Mouse (Mus musculus) large intestine, adult 2 months (tissue): ENCODE measurements around the gene Dlg1. TPM values are rescaled to one million over a fixed set of nuclear protein-coding genes. Genes with fewer than 3 reads are reported as not detected.
A peak's percentile ranks its signal among the peaks of the same experiment; 100 is the strongest.

Experiments
- DNase-seq: peaks from one replicate; pipeline ENCODE4 v3.0.0-alpha.2; 2012; ENCODE audit warnings: low read depth, low spot score
- WGBS: fragments of 180-500 bp; shearing (Covaris S2); methylation state at CpG from one replicate; pipeline ENCODE4 v1.1.7; 2018; 5-methylcytosine and 5-hydroxymethylcytosine counted together
- polyA plus RNA-seq: library from polyadenylated mRNA; depleted of rRNA; stranded (reverse); fragments of >200 nt; gene quantifications from 2 replicates; pipeline ENCODE4 v1.2.3, GENCODE M21; 2012; rRNA removed

Gene Dlg1
- polyA plus RNA-seq, 1 experiment: 11.2 TPM

DNA sequence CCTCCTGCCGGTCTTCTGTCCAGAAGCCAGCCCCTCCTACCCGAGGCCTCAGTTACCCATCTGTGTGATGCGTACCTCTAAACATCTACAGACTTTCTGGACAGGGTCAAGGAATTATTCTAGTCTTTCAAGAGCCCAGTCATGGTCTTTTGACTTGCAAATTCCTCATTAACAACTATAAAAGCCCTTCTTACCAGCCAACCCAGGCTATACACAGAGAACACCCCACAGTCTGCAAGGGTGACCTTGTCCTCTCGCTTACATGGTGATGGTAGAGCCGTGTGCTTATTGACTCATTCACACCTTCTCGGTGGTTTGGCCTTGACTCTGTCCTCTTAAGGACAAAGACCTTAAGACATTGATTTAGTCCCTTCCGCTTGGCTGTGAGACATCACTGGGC, 227.7 kb downstream of the Dlg1 start:
- no peak for DNase-seq
- 66% methylated on average over 7 of the region's 7 CpGs for WGBS

DNA sequence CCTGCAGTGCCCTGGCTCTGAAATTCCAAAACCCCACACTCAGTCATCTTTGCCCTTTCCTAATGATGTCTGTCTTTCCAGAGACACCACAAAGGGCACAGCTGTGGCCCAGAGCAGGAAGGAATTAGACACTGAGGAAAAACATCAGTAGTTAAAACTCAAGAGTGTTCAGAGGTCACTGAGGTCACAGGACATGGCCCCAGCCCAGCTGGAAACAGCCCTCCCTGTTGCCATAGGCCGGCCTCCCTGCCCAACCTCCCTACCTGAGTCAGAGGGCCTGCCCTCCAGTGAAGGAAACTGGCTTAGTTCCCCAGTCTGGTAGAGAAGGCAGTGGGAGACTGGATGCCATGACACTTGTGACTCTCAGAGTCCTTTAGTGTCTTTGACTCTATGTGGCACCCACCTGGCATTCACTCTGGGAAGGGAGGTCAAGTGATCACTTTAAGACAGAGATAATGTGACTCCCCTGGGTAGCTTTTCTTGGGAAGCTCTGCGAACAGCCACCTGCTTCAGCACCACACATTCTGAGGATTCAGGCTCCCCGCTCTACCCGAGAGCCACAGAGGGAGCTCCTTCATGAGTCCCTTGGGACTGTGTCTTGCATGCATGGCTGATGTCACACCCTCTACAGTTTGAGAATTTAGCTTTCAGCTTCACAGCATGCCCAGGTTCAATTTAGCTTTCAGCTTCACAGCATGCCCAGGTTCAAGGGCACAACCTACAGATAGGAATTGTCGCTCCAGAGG, 230.3 kb downstream of the Dlg1 start:
- DNase-seq: no peak
- WGBS: 75% methylated on average over 5 of the region's 5 CpGs

GRCm38 (mm10) chr16:31896971-31897774, 233.9 kb downstream of the Dlg1 start:
- no peak for DNase-seq
- 20% methylated on average over 29 of the region's 29 CpGs for WGBS

- WGBS: 85% methylated on average over 18 of the region's 18 CpGs
- DNase-seq: no peak
These were observed 235.5 kb downstream of the Dlg1 start for GRCm38 (mm10) chr16:31898546-31899326.

DNA sequence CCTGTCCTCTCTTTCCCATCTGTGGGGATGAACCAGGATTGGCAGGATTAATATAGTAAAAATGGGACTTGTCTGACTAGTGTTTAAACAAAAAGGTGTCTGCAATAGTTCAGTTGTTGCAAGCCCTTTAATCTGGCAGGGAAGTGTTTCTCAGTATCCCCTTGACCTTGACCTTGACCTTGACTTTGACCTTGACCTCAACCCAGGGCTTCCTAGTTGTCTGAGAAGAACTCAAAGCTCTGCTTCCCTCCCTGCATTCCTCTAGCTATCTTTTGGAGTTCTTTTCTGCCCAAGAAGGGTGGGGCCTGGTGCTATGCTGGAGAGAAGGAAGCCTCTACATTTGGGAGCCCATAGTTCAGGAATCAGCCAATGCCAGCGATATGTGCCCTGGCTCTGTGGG, 238.6 kb downstream of the Dlg1 start:
- 82% methylated on average over 1 of the region's 1 CpGs for WGBS
- no peak for DNase-seq

- WGBS: 86% methylated on average over 8 of the region's 8 CpGs
- DNase-seq: no peak
These were observed 240.0 kb downstream of the Dlg1 start for GRCm38 (mm10) chr16:31903239-31903638.

GRCm38 (mm10) chr16:31905331-31905730, 242.1 kb downstream of the Dlg1 start:
- DNase-seq: no peak
- 68% methylated on average over 4 of the region's 4 CpGs for WGBS

DNA sequence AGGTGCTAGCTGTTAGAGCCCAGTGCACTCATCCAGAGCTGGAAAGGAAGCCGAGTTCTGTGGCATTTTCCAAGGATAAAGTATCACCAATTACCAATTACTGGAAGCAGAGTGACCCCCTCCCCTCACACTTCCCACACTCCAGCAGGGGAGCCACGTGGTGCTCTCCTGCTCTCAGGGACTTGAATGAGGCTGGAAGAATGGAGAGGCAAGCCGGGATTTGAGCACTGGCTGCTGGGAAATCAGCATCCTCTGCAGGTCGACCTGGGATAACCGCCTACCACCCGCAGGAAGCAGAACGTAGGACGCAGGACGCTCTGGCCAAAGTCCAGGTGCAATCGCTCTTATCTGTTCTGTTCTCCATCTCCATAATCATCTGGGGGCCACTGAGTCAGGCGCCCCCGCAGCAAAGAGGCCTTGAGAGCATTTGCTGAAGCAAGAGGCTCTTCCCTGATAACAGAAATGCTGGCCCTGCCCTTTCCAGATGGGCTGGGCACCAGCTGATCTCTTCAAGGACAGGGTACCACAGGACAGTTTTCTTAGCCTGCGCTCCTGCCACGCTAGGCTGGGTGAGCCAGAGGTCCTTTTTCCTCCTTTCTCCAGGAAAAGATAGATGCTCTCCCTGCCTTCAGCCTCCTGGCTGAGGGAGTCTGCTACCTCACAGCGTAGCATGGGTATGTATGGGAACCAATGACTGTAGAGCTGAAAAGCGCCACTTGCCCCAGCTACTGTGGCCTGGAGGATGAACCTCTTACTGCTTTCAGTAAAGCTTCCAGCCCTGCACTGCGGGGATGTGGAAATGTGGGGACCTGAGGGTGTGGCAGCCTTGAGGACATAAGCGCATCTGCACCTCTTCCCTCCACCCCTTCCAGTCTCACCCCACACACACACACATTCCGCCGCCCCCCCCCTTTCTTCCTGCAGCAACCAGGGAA, 242.9 kb downstream of the Dlg1 start:
- DNase-seq: no peak
- 17% methylated on average over 19 of the region's 20 CpGs for WGBS

- WGBS: 5% methylated on average over 9 of the region's 9 CpGs
- DNase-seq: no peak
These were observed 243.7 kb downstream of the Dlg1 start for GRCm38 (mm10) chr16:31906896-31907295.

DNA sequence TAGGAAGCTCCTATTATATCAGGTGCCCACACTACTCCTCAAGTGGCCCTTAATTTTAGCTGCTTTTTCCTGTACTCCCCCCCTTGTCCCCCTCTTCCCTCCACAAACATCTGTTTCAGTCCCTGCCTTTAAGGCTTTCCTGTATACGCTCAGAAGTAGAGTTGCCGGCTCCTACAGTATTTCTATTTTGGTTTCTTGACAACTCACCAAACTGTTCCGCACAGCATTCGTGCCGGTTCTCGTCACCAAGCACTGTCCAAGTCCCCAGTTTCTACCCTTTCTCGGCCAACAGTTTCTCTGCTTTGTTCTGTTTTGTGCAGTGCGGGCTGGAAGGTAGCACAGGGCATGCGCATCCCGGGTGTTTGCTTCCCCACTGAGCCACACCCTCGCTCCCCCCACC, 245.7 kb downstream of the Dlg1 start:
- no peak for DNase-seq
- 59% methylated on average over 11 of the region's 11 CpGs for WGBS

DNA sequence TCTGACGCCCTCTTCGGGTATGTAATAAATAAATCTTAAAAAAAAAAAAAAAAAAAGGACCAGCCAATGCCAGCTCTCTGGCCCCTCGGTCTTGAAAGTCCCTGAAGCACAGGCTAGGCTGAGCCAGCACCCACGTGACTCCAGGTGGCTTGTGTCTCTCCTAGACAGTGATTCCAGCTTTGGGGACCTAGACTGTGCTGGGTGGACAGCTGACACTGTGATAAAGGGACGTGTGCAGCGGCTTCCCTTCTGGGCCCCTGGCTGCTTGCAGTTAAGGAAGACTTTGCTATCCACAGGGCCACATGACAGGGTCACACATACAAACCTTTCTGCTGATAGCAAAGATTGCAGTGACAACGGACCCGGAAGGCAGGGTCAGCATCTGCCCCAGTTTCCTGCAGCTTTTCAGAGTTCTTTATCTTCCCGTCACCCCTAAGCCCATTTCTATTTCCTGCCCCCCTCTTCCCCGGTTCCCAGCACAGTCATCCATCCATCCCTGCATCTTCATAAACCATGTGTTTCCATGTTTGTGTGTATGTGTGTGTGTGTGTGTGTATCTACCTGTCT, 247.1 kb downstream of the Dlg1 start:
- DNase-seq: no peak
- 43% methylated on average over 10 of the region's 10 CpGs for WGBS

DNA sequence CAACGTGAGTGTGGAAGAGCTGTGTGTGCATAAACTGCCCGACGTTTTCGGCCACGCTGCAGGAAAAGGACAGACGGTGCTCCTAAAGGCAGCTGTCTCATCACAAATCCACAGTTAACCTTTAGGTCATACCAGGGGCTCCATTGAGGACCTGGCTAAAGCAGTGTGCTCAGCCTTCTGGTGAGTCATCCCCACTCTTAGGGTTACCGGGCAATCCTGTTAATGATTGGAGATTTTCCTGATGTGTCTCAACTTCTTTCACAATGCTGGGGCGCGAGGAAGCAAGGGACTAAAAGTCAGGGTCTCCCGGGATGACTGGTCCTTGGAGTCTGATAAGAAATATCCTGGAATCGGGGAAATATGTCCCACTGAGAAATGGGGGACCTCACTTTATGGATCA, 254.5 kb downstream of the Dlg1 start:
- 32% methylated on average over 11 of the region's 11 CpGs for WGBS

GRCm38 (mm10) chr16:31918248-31918724, 255.0 kb downstream of the Dlg1 start:
- WGBS: 4% methylated on average over 14 of the region's 14 CpGs
- DNase-seq: peak; percentile 51

More for the DNA sequence above, 254.5 kb downstream of the Dlg1 start:
- DNase-seq: no peak

DNA sequence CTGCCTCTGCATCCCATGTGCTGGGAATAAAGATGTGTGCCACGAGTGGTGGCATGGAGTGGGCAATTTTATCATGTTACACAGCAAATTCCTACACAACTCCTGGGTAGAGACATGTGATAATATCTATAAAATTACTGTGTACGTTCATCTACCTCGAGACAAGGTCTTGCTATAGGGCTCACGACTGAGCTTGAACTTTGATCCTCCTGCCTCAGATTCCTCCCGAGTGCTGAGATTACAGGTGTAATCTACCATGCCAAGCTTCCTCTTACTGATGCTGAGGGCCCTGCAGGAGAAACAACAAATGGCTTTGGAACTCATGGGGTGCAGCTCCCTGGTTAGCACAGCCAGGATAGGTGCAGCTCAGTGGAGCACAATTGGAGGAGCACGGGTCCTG, 261.1 kb downstream of the Dlg1 start:
- WGBS: 36% methylated on average over 6 of the region's 6 CpGs
- DNase-seq: no peak

Other genes with a start within 250 kb of the Dlg1 start
- 156 and 185 TPM in 2 replicates for gene Bdh1, start 241.2 kb upstream of the Dlg1 start, polyA plus RNA-seq
- 0.16 and 0.35 TPM in 2 replicates for gene Meltf, start 215.4 kb downstream of the Dlg1 start, polyA plus RNA-seq